Mouse (Mus musculus): ENCODE measurements around the gene Gopc. TPM values are rescaled to one million over a fixed set of nuclear protein-coding genes. Genes with fewer than 3 reads are reported as not detected.
"Not testable (repeated sequence)": the region's sequence is repeated elsewhere in the genome, so short reads cannot be mapped to it uniquely, and the experiment has no call there.

Gene Gopc
- polyA plus RNA-seq, 1 experiment from 2014 or later, result 18.4 TPM

GRCm38 (mm10) chr10:52381321-52381801 lies 563 bp downstream of the Gopc start:
- under 1% methylated on average over 19 of the region's 19 CpGs for WGBS
- Histone ChIP-seq H3K27ac (peak overlapping the region; percentile 97), H3K4me1 (peaks cover 10% of the 10 kb centered on the region; the same call in 1 of the 2 replicates), H3K9me3 (no peaks in the 10 kb centered on the region), H3K27me3 (ENCODE audit: insufficient read depth, poor library complexity, severe bottlenecking) (no peaks in the 10 kb centered on the region), H3K36me3 (0 out of 2 replicates have a peak, but pooled peaks cover 2% of the 10 kb centered on the region), H3K4me3 (peak overlapping the region; percentile 93)
- DNase-seq (ENCODE audit: low spot score), result peak; percentile 85

- no peak overlapping the region for H3K27ac ChIP-seq
- H3K4me3 ChIP-seq, result no peak overlapping the region
- H3K4me1 ChIP-seq, result peaks cover 7% of the 10 kb centered on the region; the same call in 1 of the 2 replicates
- no peaks in the 10 kb centered on the region for H3K9me3 ChIP-seq
- 0 out of 2 replicates have a peak, but pooled peaks cover 2% of the 10 kb centered on the region for H3K36me3 ChIP-seq
- DNase-seq (ENCODE audit: low spot score), result no peak
- 93% methylated on average over 2 of the region's 2 CpGs for WGBS
- no peaks in the 10 kb centered on the region for H3K27me3 ChIP-seq (ENCODE audit: insufficient read depth, poor library complexity, severe bottlenecking)
Observed at GRCm38 (mm10) chr10:52377813-52378212, 4.1 kb downstream of the Gopc start.

DNA sequence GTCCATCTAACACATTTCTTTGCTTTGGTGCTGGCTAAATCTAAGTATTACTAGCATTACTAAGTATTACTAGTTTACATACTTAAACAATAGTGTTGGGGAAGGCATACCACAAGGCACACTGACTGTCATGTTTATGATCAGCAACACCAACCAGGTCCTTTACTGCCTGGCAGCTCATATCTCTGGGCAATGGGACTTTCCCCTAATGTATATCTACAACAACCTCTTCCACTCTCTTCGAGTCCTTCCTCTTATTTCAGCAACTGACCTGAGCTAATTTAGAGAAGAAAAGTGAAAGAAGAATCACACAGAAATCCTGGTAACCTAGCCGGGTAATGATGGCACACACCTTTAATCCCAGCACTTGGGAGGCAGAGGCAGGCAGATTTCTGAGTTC lies 5.5 kb downstream of the Gopc start:
- H3K27me3 ChIP-seq (ENCODE audit: insufficient read depth, poor library complexity, severe bottlenecking), result no peaks in the 10 kb centered on the region
- no peak overlapping the region for H3K4me3 ChIP-seq
- no peaks in the 10 kb centered on the region for H3K9me3 ChIP-seq
- DNase-seq (ENCODE audit: low spot score), result no peak
- WGBS, result 78% methylated on average over 2 of the region's 2 CpGs
- no peak overlapping the region for H3K27ac ChIP-seq
- 0 out of 2 replicates have a peak, but pooled peaks cover 2% of the 10 kb centered on the region for H3K36me3 ChIP-seq
- H3K4me1 ChIP-seq, result peaks cover 3% of the 10 kb centered on the region; the same call in 1 of the 2 replicates

DNA sequence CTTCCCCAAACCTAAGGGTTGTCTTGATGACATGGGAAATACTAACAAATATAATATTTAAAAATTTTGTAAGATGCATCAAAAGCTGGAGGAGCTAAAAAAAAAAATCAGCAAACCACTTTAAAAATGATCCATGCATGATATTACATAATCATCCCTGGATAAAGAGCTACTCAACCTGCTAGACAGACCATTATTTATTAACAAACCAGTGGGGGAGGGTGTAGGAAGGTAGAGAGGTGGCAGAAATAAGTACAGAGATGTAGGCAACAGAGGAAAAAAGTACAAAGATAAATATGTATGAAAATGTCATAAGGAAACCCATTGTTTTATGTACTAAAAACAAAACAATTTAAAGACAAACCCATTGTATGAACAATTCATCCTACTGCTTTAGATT lies 7.3 kb downstream of the Gopc start:
- no peak overlapping the region for H3K27ac ChIP-seq
- H3K4me3 ChIP-seq, result no peak overlapping the region
- H3K27me3 ChIP-seq (ENCODE audit: insufficient read depth, poor library complexity, severe bottlenecking), result no peaks in the 10 kb centered on the region
- no peak for DNase-seq (ENCODE audit: low spot score)
- no peaks in the 10 kb centered on the region for H3K9me3 ChIP-seq
- 0 out of 2 replicates have a peak, but pooled peaks cover 2% of the 10 kb centered on the region for H3K36me3 ChIP-seq
- H3K4me1 ChIP-seq, result peaks cover 3% of the 10 kb centered on the region; the same call in 1 of the 2 replicates

DNA sequence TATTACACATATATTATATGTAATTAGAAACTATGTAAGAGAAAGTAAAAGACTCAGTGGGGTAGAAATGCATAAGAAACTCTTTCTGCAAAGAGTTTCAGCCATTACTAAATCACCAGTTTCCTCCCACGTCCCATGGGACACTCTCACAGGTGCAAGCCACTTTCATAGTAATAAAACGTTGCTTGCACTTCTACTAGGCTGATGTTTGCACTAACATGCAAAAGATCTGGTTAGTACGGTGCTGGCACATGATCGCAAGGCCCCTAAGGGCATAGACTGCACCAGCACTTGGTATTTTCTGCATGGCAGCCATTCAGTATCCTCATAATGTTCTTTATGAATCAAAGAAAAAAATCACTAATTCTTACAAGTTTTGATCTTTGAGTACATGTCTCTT lies 8.1 kb downstream of the Gopc start:
- Histone ChIP-seq H3K4me3 (no peak overlapping the region), H3K27me3 (ENCODE audit: insufficient read depth, poor library complexity, severe bottlenecking) (no peaks in the 10 kb centered on the region), H3K36me3 (0 out of 2 replicates have a peak, but pooled peaks cover 2% of the 10 kb centered on the region), H3K4me1 (no peaks in the 10 kb centered on the region), H3K27ac (no peak overlapping the region), H3K9me3 (no peaks in the 10 kb centered on the region)
- no peak for DNase-seq (ENCODE audit: low spot score)
- WGBS, result 89% methylated on average over 4 of the region's 4 CpGs

DNA sequence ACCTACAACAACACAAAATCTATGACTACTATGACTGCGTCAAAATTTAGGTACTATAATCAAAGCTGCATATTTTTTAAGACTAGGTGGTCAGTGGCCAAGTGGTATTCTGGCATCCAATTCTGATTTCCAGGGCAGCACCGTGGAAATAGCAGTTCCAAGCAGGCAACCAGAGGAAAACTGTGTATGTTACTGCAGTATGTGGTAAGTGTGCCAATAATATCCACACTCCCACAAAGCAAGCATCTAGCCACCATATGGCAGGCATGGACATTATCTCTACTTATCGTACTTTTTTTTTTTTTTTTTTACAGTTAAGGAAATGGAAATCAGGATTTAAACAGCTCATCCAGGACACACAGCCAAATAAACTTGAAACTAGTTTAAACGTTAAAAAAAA lies 13.5 kb downstream of the Gopc start:
- H3K4me3 ChIP-seq, result no peak overlapping the region
- DNase-seq (ENCODE audit: low spot score), result no peak
- no peaks in the 10 kb centered on the region for H3K27me3 ChIP-seq (ENCODE audit: insufficient read depth, poor library complexity, severe bottlenecking)
- H3K36me3 ChIP-seq, result no peaks in the 10 kb centered on the region
- 85% methylated on average over 4 of the region's 4 CpGs for WGBS
- H3K4me1 ChIP-seq, result no peaks in the 10 kb centered on the region
- no peak overlapping the region for H3K27ac ChIP-seq
- no peaks in the 10 kb centered on the region for H3K9me3 ChIP-seq

GRCm38 (mm10) chr10:52360862-52361609 lies 20.9 kb downstream of the Gopc start:
- Histone ChIP-seq H3K36me3 (peaks cover 6% of the 10 kb centered on the region; the same call in 1 of the 2 replicates), H3K27me3 (ENCODE audit: insufficient read depth, poor library complexity, severe bottlenecking) (no peaks in the 10 kb centered on the region), H3K4me1 (no peaks in the 10 kb centered on the region), H3K27ac (no peak overlapping the region), H3K9me3 (no peaks in the 10 kb centered on the region), H3K4me3 (no peak overlapping the region)
- DNase-seq (ENCODE audit: low spot score), result no peak
- 89% methylated on average over 9 of the region's 9 CpGs for WGBS

GRCm38 (mm10) chr10:52360241-52360735 lies 21.6 kb downstream of the Gopc start:
- Histone ChIP-seq H3K36me3 (peaks cover 6% of the 10 kb centered on the region; the same call in 1 of the 2 replicates), H3K4me3 (no peak overlapping the region), H3K4me1 (no peaks in the 10 kb centered on the region), H3K27me3 (ENCODE audit: insufficient read depth, poor library complexity, severe bottlenecking) (no peaks in the 10 kb centered on the region), H3K27ac (no peak overlapping the region), H3K9me3 (no peaks in the 10 kb centered on the region)
- WGBS, result 95% methylated on average over 4 of the region's 4 CpGs
- DNase-seq (ENCODE audit: low spot score), result no peak

DNA sequence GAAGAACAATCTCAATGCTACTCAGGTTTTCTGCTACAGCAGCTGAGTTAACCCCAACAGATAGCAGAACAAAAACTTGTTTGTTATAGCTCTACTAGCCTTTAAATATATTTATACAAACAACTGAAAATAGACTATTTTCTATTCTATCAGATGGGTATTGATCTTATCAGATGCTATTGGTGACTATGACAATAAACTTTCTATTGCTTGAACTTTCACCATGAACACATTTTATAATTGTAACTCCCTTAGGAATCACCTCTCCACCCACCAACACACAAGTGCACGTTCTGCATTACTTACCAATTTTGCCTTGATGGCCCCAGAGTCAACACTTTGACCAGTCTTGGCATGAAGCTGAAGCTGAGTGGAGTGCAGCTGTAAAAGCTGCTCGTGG lies 23.5 kb downstream of the Gopc start, which contains the start of gene Gm26741:
Gene Gm26741 (plus strand): TSS at position 301 of the 400 bp plus-strand sequence.
- H3K4me3 ChIP-seq, result no peak within 1 kb of the TSS
- DNase-seq (ENCODE audit: low spot score), result no peak
- no peaks in the 10 kb centered on the region for H3K9me3 ChIP-seq
- peaks cover 12% of the 10 kb centered on the region for H3K36me3 ChIP-seq
- H3K27me3 ChIP-seq (ENCODE audit: insufficient read depth, poor library complexity, severe bottlenecking), result no peaks in the 10 kb centered on the region
- H3K4me1 ChIP-seq, result no peaks in the 10 kb centered on the region
- 91% methylated on average over 2 of the region's 2 CpGs for WGBS
- H3K27ac ChIP-seq, result no peak within 1 kb of the TSS

DNA sequence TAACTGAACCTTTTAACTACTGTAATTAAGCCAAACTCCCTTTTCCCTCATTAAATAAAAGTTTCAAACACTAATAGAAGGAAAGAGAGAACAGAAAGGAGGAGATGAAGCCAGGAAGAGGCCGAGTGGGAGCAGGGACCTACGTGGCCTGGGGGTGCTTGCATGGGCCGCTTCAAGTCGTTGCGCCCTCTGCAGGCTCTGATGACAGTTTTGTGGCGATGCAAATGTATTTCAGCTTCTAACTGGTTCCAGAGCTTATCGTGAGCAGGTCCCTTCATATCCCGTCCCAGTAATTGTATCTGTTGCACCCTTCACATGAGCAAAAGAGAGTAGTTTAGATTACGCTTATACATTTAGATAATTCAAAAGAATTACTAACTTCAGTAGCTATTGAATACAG lies 28.7 kb downstream of the Gopc start:
- peaks cover 50% of the 10 kb centered on the region for H3K36me3 ChIP-seq
- WGBS, result 78% methylated on average over 9 of the region's 9 CpGs
- H3K27ac ChIP-seq, result no peak overlapping the region
- no peaks in the 10 kb centered on the region for H3K27me3 ChIP-seq (ENCODE audit: insufficient read depth, poor library complexity, severe bottlenecking)
- H3K4me1 ChIP-seq, result no peaks in the 10 kb centered on the region
- no peaks in the 10 kb centered on the region for H3K9me3 ChIP-seq
- no peak for DNase-seq (ENCODE audit: low spot score)
- H3K4me3 ChIP-seq, result no peak overlapping the region

GRCm38 (mm10) chr10:52343324-52343723 lies 38.6 kb downstream of the Gopc start:
- not testable (repeated sequence) for H3K4me1 ChIP-seq; H3K27me3 ChIP-seq (ENCODE audit: insufficient read depth, poor library complexity, severe bottlenecking); DNase-seq (ENCODE audit: low spot score); H3K9me3 ChIP-seq; H3K27ac ChIP-seq; H3K4me3 ChIP-seq
- WGBS, result 88% methylated on average over 4 of the region's 4 CpGs
- H3K36me3 ChIP-seq, result peaks cover 79% of the 10 kb centered on the region

DNA sequence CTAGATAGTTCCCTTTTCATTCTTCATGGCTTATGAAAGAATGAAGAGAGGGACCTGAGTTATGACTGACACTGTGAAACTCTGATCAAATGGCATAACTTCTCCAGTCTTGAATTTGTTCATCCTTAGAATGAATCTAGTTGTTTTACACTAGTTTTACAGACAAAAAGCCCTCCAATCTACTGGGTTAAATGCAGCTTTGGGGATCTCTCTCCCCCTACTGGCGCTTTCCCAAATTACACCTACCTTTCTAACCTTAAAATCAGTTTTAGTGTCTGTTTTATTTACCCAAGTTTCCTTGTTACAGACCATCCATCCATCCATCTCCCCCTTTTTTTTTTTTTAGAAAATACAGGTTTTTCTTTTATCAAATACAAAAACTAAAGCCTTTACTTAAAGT lies 50.9 kb downstream of the Gopc start:
- H3K4me1 ChIP-seq, result no peaks in the 10 kb centered on the region
- no peaks in the 10 kb centered on the region for H3K9me3 ChIP-seq
- H3K27me3 ChIP-seq (ENCODE audit: insufficient read depth, poor library complexity, severe bottlenecking), result no peaks in the 10 kb centered on the region
- 0% methylated on average over 1 of the region's 1 CpGs for WGBS
- no peak overlapping the region for H3K4me3 ChIP-seq
- DNase-seq (ENCODE audit: low spot score), result no peak
- H3K27ac ChIP-seq, result no peak overlapping the region
- peaks cover 7% of the 10 kb centered on the region; the same call in 1 of the 2 replicates for H3K36me3 ChIP-seq

GRCm38 (mm10) chr10:52321918-52322317 lies 60.0 kb downstream of the Gopc start:
- Histone ChIP-seq H3K27me3 (ENCODE audit: insufficient read depth, poor library complexity, severe bottlenecking) (no peaks in the 10 kb centered on the region), H3K4me3 (no peak overlapping the region), H3K4me1 (no peaks in the 10 kb centered on the region), H3K36me3 (peaks cover 16% of the 10 kb centered on the region), H3K27ac (no peak overlapping the region), H3K9me3 (no peaks in the 10 kb centered on the region)
- 85% methylated on average over 3 of the region's 3 CpGs for WGBS
- no peak for DNase-seq (ENCODE audit: low spot score)
